Mouse (Mus musculus) heart, embryonic 11.5 days (tissue): ENCODE measurements around the gene Dnajc21. TPM values are rescaled to one million over a fixed set of nuclear protein-coding genes. Genes with fewer than 3 reads are reported as not detected.

ENCODE experiments used
- ATAC-seq: fragments of 200-750 bp; cut with Nextera tagmentation; replicated peaks from 2 replicates; pipeline ENCODE4 v1.8.0; 2017; ENCODE audit warnings: moderate library complexity; ENCODE audit not compliant: insufficient number of reproducible peaks, low FRiP score, low TSS enrichment
- H3K27ac ChIP-seq: fragments of 300-500 bp; sonication (generic); 2 replicates; pipeline ENCODE4 v1.5.1; 2014; ENCODE audit warnings: mild to moderate bottlenecking, low read depth, low read length
- H3K27me3 ChIP-seq: fragments of 300-500 bp; sonication (generic); 2 replicates; pipeline ENCODE4 v1.6.1; 2014; ENCODE audit warnings: mild to moderate bottlenecking, low read length, mixed read lengths; ENCODE audit not compliant: control insufficient read depth, insufficient read depth
- H3K36me3 ChIP-seq: fragments of 300-500 bp; sonication (generic); 2 replicates; pipeline ENCODE4 v1.6.1; 2014; ENCODE audit warnings: mild to moderate bottlenecking, low read length, moderate library complexity, mixed read lengths; ENCODE audit not compliant: control insufficient read depth, insufficient read depth
- H3K4me1 ChIP-seq: fragments of 300-500 bp; sonication (generic); 2 replicates; pipeline ENCODE4 v1.6.1; 2014; ENCODE audit warnings: low read length; ENCODE audit not compliant: control insufficient read depth, insufficient read depth
- H3K4me2 ChIP-seq: fragments of 300-500 bp; sonication (generic); 2 replicates; pipeline ENCODE4 v1.6.1; 2014; ENCODE audit warnings: mild to moderate bottlenecking, moderate library complexity
- H3K4me3 ChIP-seq: fragments of 300-500 bp; sonication (generic); 2 replicates; pipeline ENCODE4 v1.5.1; 2014; ENCODE audit warnings: low read depth, low read length
- H3K9ac ChIP-seq: fragments of 300-500 bp; sonication (generic); 2 replicates; pipeline ENCODE4 v1.6.1; 2014; ENCODE audit warnings: mild to moderate bottlenecking, low read depth, low read length, moderate library complexity
- H3K9me3 ChIP-seq: fragments of 300-500 bp; sonication (generic); replicated peaks from 2 replicates; pipeline ENCODE4 v1.6.1; 2016; ENCODE audit warnings: low read length; ENCODE audit not compliant: control insufficient read depth
- WGBS: fragments of 180-500 bp; shearing (Covaris S2); extraction: QIAGEN DNeasy Blood & Tissue Kit; methylation state at CpG from one replicate; pipeline ENCODE4 v1.1.7; 2014; ENCODE audit not compliant: insufficient replicate concordance; 5-methylcytosine and 5-hydroxymethylcytosine counted together
- polyA plus RNA-seq: library from polyadenylated mRNA; unstranded; fragments of >200 nt; fragmentation: Nextera tagmentation; extraction: Ambion mirVana; gene quantifications from 2 replicates; pipeline ENCODE4 v1.2.1, GENCODE M21; 2014

Gene Dnajc21
- polyA plus RNA-seq, 1 experiment from 2014 or later = 13.4 TPM

- Histone ChIP-seq H3K9me3 (no peaks in the 10 kb centered on the region), H3K27me3 (no peaks in the 10 kb centered on the region), H3K4me1 (no peaks in the 10 kb centered on the region), H3K27ac (no peak overlapping the region), H3K9ac (no peak overlapping the region), H3K36me3 (peaks cover 3% of the 10 kb centered on the region), H3K4me3 (no peak overlapping the region), H3K4me2 (no peak overlapping the region)
- WGBS = 85% methylated on average over 5 of the region's 5 CpGs
- no peak for ATAC-seq
Observed at GRCm38 (mm10) chr15:10463555-10463954, 6.8 kb downstream of the Dnajc21 start.

- H3K27ac ChIP-seq = no peak overlapping the region
- no peak overlapping the region for H3K4me2 ChIP-seq
- 67% methylated on average over 12 of the region's 12 CpGs for WGBS
- H3K36me3 ChIP-seq = peaks cover 5% of the 10 kb centered on the region
- ATAC-seq = no peak
- no peaks in the 10 kb centered on the region for H3K9me3 ChIP-seq
- no peaks in the 10 kb centered on the region for H3K4me1 ChIP-seq
- H3K4me3 ChIP-seq = no peak overlapping the region
- H3K9ac ChIP-seq = no peak overlapping the region
- no peaks in the 10 kb centered on the region for H3K27me3 ChIP-seq
Observed at GRCm38 (mm10) chr15:10460986-10461385, 9.3 kb downstream of the Dnajc21 start.

GRCm38 (mm10) chr15:10447102-10447501 is 23.2 kb downstream of the Dnajc21 start:
- no peak overlapping the region for H3K27ac ChIP-seq
- 86% methylated on average over 3 of the region's 3 CpGs for WGBS
- ATAC-seq = no peak
- no peak overlapping the region for H3K4me3 ChIP-seq
- no peaks in the 10 kb centered on the region for H3K4me1 ChIP-seq
- no peak overlapping the region for H3K9ac ChIP-seq
- H3K27me3 ChIP-seq = no peaks in the 10 kb centered on the region
- no peaks in the 10 kb centered on the region; the same call in 1 of the 2 replicates for H3K36me3 ChIP-seq
- H3K9me3 ChIP-seq = no peaks in the 10 kb centered on the region
- H3K4me2 ChIP-seq = no peak overlapping the region

GRCm38 (mm10) chr15:10442275-10442674 is 28.0 kb downstream of the Dnajc21 start:
- no peak overlapping the region for H3K9ac ChIP-seq
- WGBS = 90% methylated on average over 1 of the region's 1 CpGs
- ATAC-seq = no peak

GRCm38 (mm10) chr15:10441493-10441892 is 28.8 kb downstream of the Dnajc21 start:
- H3K27ac ChIP-seq = no peak overlapping the region
- ATAC-seq = no peak
- H3K4me1 ChIP-seq = no peaks in the 10 kb centered on the region
- 86% methylated on average over 9 of the region's 9 CpGs for WGBS
- H3K36me3 ChIP-seq = no peaks in the 10 kb centered on the region
- H3K9me3 ChIP-seq = peaks cover 1% of the 10 kb centered on the region; the same call in 1 of the 2 replicates
- H3K4me2 ChIP-seq = no peak overlapping the region
- no peaks in the 10 kb centered on the region for H3K27me3 ChIP-seq
- no peak overlapping the region for H3K4me3 ChIP-seq
- H3K9ac ChIP-seq = no peak overlapping the region

More at GRCm38 (mm10) chr15:10442275-10442674, 28.0 kb downstream of the Dnajc21 start:
- Histone ChIP-seq H3K4me3 (no peak overlapping the region), H3K36me3 (no peaks in the 10 kb centered on the region), H3K4me2 (no peak overlapping the region), H3K4me1 (no peaks in the 10 kb centered on the region), H3K27ac (no peak overlapping the region), H3K9me3 (no peaks in the 10 kb centered on the region), H3K27me3 (no peaks in the 10 kb centered on the region)

- Histone ChIP-seq H3K27ac (no peak overlapping the region), H3K4me2 (no peak overlapping the region), H3K4me3 (no peak overlapping the region), H3K36me3 (no peaks in the 10 kb centered on the region), H3K9ac (no peak overlapping the region), H3K9me3 (peaks cover 2% of the 10 kb centered on the region; the same call in 1 of the 2 replicates), H3K4me1 (no peaks in the 10 kb centered on the region), H3K27me3 (no peaks in the 10 kb centered on the region)
- ATAC-seq = no peak
- 78% methylated on average over 6 of the region's 6 CpGs for WGBS
Observed at GRCm38 (mm10) chr15:10439963-10440362, 30.4 kb downstream of the Dnajc21 start.

GRCm38 (mm10) chr15:10436893-10437292 is 33.4 kb downstream of the Dnajc21 start:
- no peaks in the 10 kb centered on the region for H3K4me1 ChIP-seq
- no peak overlapping the region for H3K4me2 ChIP-seq
- H3K9me3 ChIP-seq = peaks cover 2% of the 10 kb centered on the region; the same call in 1 of the 2 replicates
- H3K27ac ChIP-seq = no peak overlapping the region
- ATAC-seq = no peak
- no peaks in the 10 kb centered on the region for H3K36me3 ChIP-seq
- 78% methylated on average over 1 of the region's 1 CpGs for WGBS
- no peaks in the 10 kb centered on the region for H3K27me3 ChIP-seq
- no peak overlapping the region for H3K4me3 ChIP-seq
- H3K9ac ChIP-seq = no peak overlapping the region

GRCm38 (mm10) chr15:10426545-10427266 is 43.6 kb downstream of the Dnajc21 start:
- H3K4me1 ChIP-seq = no peaks in the 10 kb centered on the region
- no peak for ATAC-seq
- no peak overlapping the region for H3K9ac ChIP-seq
- H3K4me3 ChIP-seq = no peak overlapping the region
- no peaks in the 10 kb centered on the region for H3K27me3 ChIP-seq
- no peak overlapping the region for H3K27ac ChIP-seq
- WGBS = 86% methylated on average over 13 of the region's 13 CpGs
- no peak overlapping the region for H3K4me2 ChIP-seq
- H3K36me3 ChIP-seq = no peaks in the 10 kb centered on the region
- H3K9me3 ChIP-seq = no peaks in the 10 kb centered on the region

GRCm38 (mm10) chr15:10426124-10426523 is 44.2 kb downstream of the Dnajc21 start:
- 71% methylated on average over 6 of the region's 6 CpGs for WGBS
- no peak overlapping the region for H3K27ac ChIP-seq
- ATAC-seq = no peak

More at GRCm38 (mm10) chr15:10426124-10426523, 44.2 kb downstream of the Dnajc21 start:
- Histone ChIP-seq H3K4me2 (no peak overlapping the region), H3K27me3 (no peaks in the 10 kb centered on the region), H3K4me3 (no peak overlapping the region), H3K9me3 (no peaks in the 10 kb centered on the region), H3K36me3 (no peaks in the 10 kb centered on the region), H3K9ac (no peak overlapping the region), H3K4me1 (no peaks in the 10 kb centered on the region)
